Mouse (Mus musculus) ES-Bruce4 (cell line): ENCODE data around the gene Spats2. TPM values are rescaled to one million over a fixed set of nuclear protein-coding genes. Genes with fewer than 3 reads are reported as not detected.

Experiments
- H3K27ac ChIP-seq: 2 replicates; pipeline ENCODE4 v1.5.1; 2012; ENCODE audit warnings: low read length, inconsistent platforms; ENCODE audit not compliant: insufficient read depth
- H3K27me3 ChIP-seq: 2 replicates; pipeline ENCODE4 v1.6.1; 2012; ENCODE audit warnings: mild to moderate bottlenecking, low read length, inconsistent platforms; ENCODE audit not compliant: control insufficient read depth, poor library complexity, insufficient read depth, severe bottlenecking
- H3K36me3 ChIP-seq: 2 replicates; pipeline ENCODE4 v1.6.1; 2012; ENCODE audit warnings: inconsistent platforms, mild to moderate bottlenecking, low read length, moderate library complexity; ENCODE audit not compliant: control insufficient read depth, poor library complexity, insufficient read depth, severe bottlenecking
- H3K4me1 ChIP-seq: one replicate; pipeline ENCODE4 v1.8.1; 2011; ENCODE audit warnings: low read length; ENCODE audit not compliant: control insufficient read depth, insufficient read depth
- H3K4me3 ChIP-seq: 2 replicates; pipeline ENCODE4 v1.5.1; 2011; ENCODE audit warnings: low read depth, mild to moderate bottlenecking, low read length
- H3K9ac ChIP-seq: 2 replicates; pipeline ENCODE4 v1.6.1; 2012; ENCODE audit warnings: low read depth, mild to moderate bottlenecking, inconsistent platforms; ENCODE audit not compliant: poor library complexity, severe bottlenecking
- H3K9me3 ChIP-seq: replicated peaks from 2 replicates; pipeline ENCODE4 v1.6.1; 2012; ENCODE audit warnings: mild to moderate bottlenecking, low read length, inconsistent platforms; ENCODE audit not compliant: control insufficient read depth, poor library complexity, insufficient read depth, severe bottlenecking
- CTCF ChIP-seq: IDR thresholded peaks from one replicate; pipeline ENCODE4 v1.8.1; 2011; ENCODE audit warnings: low read depth, low read length
- EP300 ChIP-seq: IDR thresholded peaks from 2 replicates; pipeline ENCODE4 v1.6.1; 2011; ENCODE audit warnings: low read depth, low read length; ENCODE audit not compliant: insufficient read depth
- POLR2A ChIP-seq: IDR thresholded peaks from one replicate; pipeline ENCODE4 v1.8.1; 2011; ENCODE audit warnings: low read length; ENCODE audit not compliant: insufficient read depth
- polyA plus RNA-seq: library from polyadenylated mRNA; stranded (reverse); fragments of >200 nt; gene quantifications from 2 replicates; pipeline ENCODE4 v1.2.4, GENCODE M21; 2011; ENCODE audit warnings: low read depth; ENCODE audit not compliant: missing spikeins, insufficient read depth, insufficient read length

The Spats2 gene
- polyA plus RNA-seq, 1 experiment, result 60.7 TPM

DNA sequence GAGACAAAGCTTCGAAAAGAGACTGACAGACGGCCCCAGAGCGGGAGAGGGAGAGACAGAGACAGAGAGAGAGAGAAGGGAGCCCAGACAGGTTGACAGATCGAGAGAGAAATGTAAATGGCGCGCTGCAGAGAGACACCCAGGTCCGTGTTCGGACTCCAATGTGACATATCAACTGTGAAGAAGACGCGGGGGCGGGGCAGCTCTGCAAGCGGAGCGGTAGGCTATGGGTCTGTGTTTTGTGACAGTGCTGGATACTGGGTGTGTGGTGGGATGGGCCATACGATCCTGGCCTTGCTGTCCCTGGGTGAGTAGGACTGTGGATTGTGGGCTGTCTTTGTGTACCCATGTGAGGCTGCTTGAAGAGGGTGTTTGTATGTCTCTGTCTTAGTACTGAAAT is 36.6 kb upstream of the Spats2 start:
- Histone ChIP-seq H3K27ac (no peak overlapping the region), H3K9ac (no peak overlapping the region), H3K4me1 (peaks cover 1% of the 10 kb centered on the region), H3K36me3 (no peaks in the 10 kb centered on the region), H3K4me3 (no peak overlapping the region), H3K27me3 (no peaks in the 10 kb centered on the region), H3K9me3 (no peaks in the 10 kb centered on the region)
- TF ChIP-seq POLR2A (no peak), CTCF (no peak), EP300 (no peak)

DNA sequence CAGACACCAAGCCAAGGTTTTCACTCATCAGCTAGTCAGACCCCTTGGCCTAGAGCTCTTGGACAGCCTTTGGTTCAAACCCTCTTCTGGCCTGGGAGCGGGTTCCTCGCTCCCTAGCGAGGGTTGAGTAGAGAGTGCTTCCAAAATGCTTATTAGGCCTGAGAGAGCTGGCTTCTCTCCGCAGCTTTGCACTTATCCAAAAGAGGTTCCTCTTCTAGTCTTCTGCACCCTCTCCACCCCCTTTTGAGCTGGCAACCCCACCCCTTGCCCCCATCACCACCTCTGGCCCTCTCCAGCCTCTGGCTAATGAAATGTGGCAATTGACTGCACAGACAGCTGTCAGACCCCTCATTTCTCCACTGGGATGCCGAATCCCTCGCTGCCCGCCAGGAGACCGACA is 32.8 kb upstream of the Spats2 start, which contains the start of gene Dnajc22:
Dnajc22 (plus strand) TSS at position 301 of the 400 bp plus-strand sequence.
- Histone ChIP-seq H3K4me1 (peaks cover 1% of the 10 kb centered on the region), H3K36me3 (no peaks in the 10 kb centered on the region), H3K4me3 (peak within 1 kb of the TSS; percentile 41), H3K9me3 (no peaks in the 10 kb centered on the region), H3K27ac (no peak within 1 kb of the TSS), H3K27me3 (peaks cover 24% of the 10 kb centered on the region), H3K9ac (peak within 1 kb of the TSS; percentile 54)
- TF ChIP-seq EP300 (no peak), POLR2A (no peak)

DNA sequence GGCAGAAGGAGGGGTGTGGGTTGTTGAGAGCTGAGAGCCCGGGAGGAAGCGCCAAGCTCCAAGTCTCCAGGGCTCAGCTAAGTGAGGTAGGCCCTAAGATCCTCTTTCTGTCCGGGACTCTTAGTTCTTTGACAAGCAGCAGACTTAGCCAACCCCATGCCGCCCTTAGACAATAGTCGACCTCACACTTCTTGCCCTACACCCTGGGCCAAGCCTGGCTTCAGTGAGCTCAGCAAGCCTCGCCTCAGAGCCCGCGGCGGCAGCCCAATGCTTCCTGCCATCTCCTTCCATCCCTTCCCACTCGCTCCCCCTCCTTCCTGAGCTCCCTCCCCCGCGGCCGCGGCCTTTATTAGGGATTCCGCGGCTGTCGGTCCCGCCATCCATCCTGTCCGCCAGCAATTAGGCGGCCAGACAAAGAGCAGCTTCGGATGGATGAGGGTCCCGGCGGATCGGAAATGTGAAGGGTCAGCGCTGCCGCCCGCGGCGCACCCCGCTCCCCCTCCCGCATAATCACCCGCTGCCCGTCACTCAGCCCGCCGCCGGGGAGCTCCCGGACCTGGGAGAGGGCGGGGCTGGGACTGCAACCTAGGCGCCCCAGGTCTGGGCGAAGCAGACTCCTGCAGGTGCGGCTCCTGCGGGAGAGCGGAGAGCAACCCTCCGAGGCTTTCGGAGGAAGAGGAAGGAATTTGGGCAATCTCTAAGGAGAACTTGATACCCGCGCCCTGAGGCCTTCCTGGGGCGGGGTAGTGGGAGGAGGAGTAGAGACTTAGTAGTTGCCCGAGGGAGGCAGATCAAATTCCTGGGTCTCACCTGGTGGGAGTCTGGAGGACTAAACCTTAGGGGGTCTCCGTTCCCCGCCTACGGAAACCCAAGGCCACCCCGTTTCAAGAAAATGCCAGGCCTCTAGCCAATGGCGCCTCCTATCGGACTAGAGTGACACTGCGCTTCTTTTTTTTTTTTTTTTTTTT is 32.1 kb upstream of the Spats2 start:
- H3K9ac ChIP-seq, result peak overlapping the region; percentile 54
- H3K27me3 ChIP-seq, result peaks cover 30% of the 10 kb centered on the region
- peak overlapping the region; percentile 41 for H3K4me3 ChIP-seq
- no peaks in the 10 kb centered on the region for H3K9me3 ChIP-seq
- H3K36me3 ChIP-seq, result no peaks in the 10 kb centered on the region
- no peak overlapping the region for H3K27ac ChIP-seq
- H3K4me1 ChIP-seq, result peaks cover 1% of the 10 kb centered on the region
- TF ChIP-seq EP300 (0 out of 2 replicates have a peak, but pooled peaks have one; percentile 43), POLR2A (no peak), CTCF (peak; percentile 46)

DNA sequence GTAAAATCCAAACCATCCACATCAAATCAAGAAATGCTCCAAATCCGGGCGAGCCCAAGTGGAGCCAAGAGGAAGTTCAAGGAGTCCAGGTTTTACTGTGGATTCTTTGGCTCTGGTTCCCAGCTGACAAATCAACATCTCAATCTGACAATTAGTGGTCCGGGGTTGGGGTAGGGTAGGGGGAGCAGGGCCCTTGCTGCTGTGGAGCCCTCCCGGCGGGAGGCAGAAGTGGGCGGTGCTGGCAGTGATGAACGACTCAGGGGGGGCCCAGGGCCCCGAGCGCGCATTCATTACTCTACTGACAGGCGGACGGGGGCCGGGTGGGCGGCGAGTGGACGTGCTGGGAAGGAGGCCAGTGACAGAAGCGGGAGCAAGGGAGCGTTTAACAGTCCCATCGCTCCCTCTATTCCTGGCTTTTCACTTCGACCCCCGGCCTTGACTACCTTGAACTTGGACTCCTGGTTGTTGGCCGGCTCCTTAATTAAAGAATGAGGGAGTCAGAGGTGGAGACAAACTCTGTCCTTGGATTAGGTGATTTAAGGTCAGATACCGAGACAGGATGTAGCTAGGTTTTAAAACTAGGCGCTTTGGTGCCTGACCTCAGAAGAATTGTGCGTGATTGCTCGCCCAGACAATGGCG is 31.0 kb upstream of the Spats2 start:
- TF ChIP-seq POLR2A (no peak), CTCF (no peak), EP300 (no peak)
- H3K27ac ChIP-seq, result no peak overlapping the region
- no peak overlapping the region for H3K9ac ChIP-seq
- no peaks in the 10 kb centered on the region for H3K36me3 ChIP-seq
- peaks cover 1% of the 10 kb centered on the region for H3K4me1 ChIP-seq
- H3K27me3 ChIP-seq, result peaks cover 30% of the 10 kb centered on the region
- H3K4me3 ChIP-seq, result no peak overlapping the region
- H3K9me3 ChIP-seq, result no peaks in the 10 kb centered on the region

DNA sequence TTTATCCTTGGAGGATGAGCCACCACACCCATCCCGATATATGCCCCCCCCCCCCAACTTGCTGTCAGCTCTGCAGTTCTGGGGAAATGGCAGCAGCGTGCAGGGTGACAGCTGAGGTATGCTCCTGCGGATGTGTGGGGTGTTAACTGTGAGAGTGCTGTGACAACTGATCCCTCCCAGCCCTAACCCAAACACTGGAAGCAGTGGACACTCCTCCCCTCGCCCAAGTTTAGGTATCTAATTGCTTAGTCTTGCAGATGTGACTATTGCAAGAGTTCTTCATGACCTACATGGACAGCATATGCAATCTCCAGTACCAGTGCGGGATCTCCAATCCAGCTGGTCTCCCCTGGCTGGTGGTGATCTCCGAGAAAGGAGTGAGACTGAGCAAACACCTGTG is 30.4 kb upstream of the Spats2 start:
- H3K4me1 ChIP-seq, result peaks cover 1% of the 10 kb centered on the region
- no peak overlapping the region for H3K4me3 ChIP-seq
- TF ChIP-seq CTCF (no peak), POLR2A (no peak), EP300 (no peak)
- no peak overlapping the region for H3K27ac ChIP-seq
- H3K9me3 ChIP-seq, result no peaks in the 10 kb centered on the region
- no peaks in the 10 kb centered on the region for H3K36me3 ChIP-seq
- no peak overlapping the region for H3K9ac ChIP-seq
- peaks cover 30% of the 10 kb centered on the region for H3K27me3 ChIP-seq
